ENCODE assay signal across 8 mouse cellular contexts in genomic region chr1:16798292-16798691, GRCm38 (mm10).
DNase-seq lines count a peak whose midpoint lies in the region; ATAC-seq and TF ChIP-seq lines count a peak whose summit lies in the region.

No protein-coding gene starts in this region.

- H3K4me2 ChIP-seq in liver, embryonic 13.5 days = no peak overlapping the region
- no peak overlapping the region for H3K4me2 ChIP-seq in neural tube, embryonic 13.5 days

- DNase-seq in 3134 (ENCODE audit: extremely low read depth, insufficient read length, low spot score) = peak; percentile 38
- peak; percentile 79 to 86 for DNase-seq in adrenal gland, postnatal 36 days
- peak; percentile 79 to 86 for DNase-seq in heart, postnatal 10 days
- DNase-seq in kidney, postnatal 36 days = peak; percentile 76 to 94
- peak; percentile 4 for DNase-seq in liver, embryonic 13.5 days
- peak; percentile 33 for DNase-seq in telencephalon, adult 2 months (ENCODE audit: low read depth, low spot score)

- no peak overlapping the region for H3K9ac ChIP-seq in liver, embryonic 13.5 days
- H3K9ac ChIP-seq in neural tube, embryonic 13.5 days = no peak overlapping the region

- H3K9me3 ChIP-seq in liver, embryonic 13.5 days (replicated peaks) = no peaks in the 10 kb centered on the region
- no peaks in the 10 kb centered on the region for H3K9me3 ChIP-seq in neural tube, embryonic 13.5 days

- H3K4me3 ChIP-seq in embryonic fibroblast, embryonic 13.5 days (ENCODE audit: insufficient read depth, low read length) = no peak overlapping the region
- H3K4me3 ChIP-seq in liver, embryonic 13.5 days (replicated peaks) = no peak overlapping the region
- no peak overlapping the region for H3K4me3 ChIP-seq in neural tube, embryonic 13.5 days

- no peak overlapping the region for H3K27ac ChIP-seq in embryonic fibroblast, embryonic 13.5 days (ENCODE audit: insufficient read depth, low read length)
- H3K27ac ChIP-seq in liver, embryonic 13.5 days = no peak overlapping the region
- H3K27ac ChIP-seq in neural tube, embryonic 13.5 days (replicated peaks) = no peak overlapping the region

- no peak for TF ChIP-seq POLR2A in embryonic fibroblast, embryonic 13.5 days (IDR thresholded peaks at IDR 0.05; ENCODE audit: low read depth, low read length)

- H3K4me1 ChIP-seq in embryonic fibroblast, embryonic 13.5 days (ENCODE audit: control insufficient read depth, insufficient read depth, low read length) = no peaks in the 10 kb centered on the region
- no peaks in the 10 kb centered on the region for H3K4me1 ChIP-seq in liver, embryonic 13.5 days (replicated peaks)
- no peaks in the 10 kb centered on the region for H3K4me1 ChIP-seq in neural tube, embryonic 13.5 days (replicated peaks)

- H3K36me3 ChIP-seq in liver, embryonic 13.5 days = no peaks in the 10 kb centered on the region
- no peaks in the 10 kb centered on the region for H3K36me3 ChIP-seq in neural tube, embryonic 13.5 days

- no peaks in the 10 kb centered on the region for H3K27me3 ChIP-seq in liver, embryonic 13.5 days
- H3K27me3 ChIP-seq in neural tube, embryonic 13.5 days = no peaks in the 10 kb centered on the region

- WGBS in liver, embryonic 13.5 days (ENCODE audit: insufficient replicate concordance) = 56% methylated on average over 6 of the region's 6 CpGs
- 84% methylated on average over 6 of the region's 6 CpGs for WGBS in neural tube, embryonic 13.5 days

- no peak for ATAC-seq in liver, embryonic 13.5 days (ENCODE audit: low read depth)
- ATAC-seq in neural tube, embryonic 13.5 days (ENCODE audit: low read depth) = peak; percentile 78; the same call in 1 of the 2 replicates

- intact Hi-C loops in heart, postnatal 10 days (cut with DNase I) = loop anchor here (1.0 kb wide), 1 partner anchor 325 kb away; no protein-coding TSS in a partner anchor

- TF ChIP-seq CTCF in embryonic fibroblast, embryonic 13.5 days (IDR thresholded peaks at IDR 0.05; ENCODE audit: borderline replicate concordance, insufficient read depth, low read length) = peak; percentile 78

Comparison
In these comparisons a context has a peak if more than half of its experiments do, and no peak if none do; other contexts are left out.
1. DNase-seq: peak in every context shown above with its lines; median percentile 85 in kidney, postnatal 36 days; 82 in adrenal gland, postnatal 36 days; 82 in heart, postnatal 10 days; 38 in 3134; 33 in telencephalon, adult 2 months; 4 in liver, embryonic 13.5 days.